11 mouse cellular contexts compared by ENCODE assay signal in genomic region chr5:92452876-92453275, GRCm38 (mm10).
"Had no signal": no experiment of that assay in that cellular context is flagged by ENCODE, and none has a peak within 500 bp of the region (broad histone marks: within the 10 kb centered on the region; RNA-seq: fewer than 3 reads in every experiment).

No protein-coding gene starts in this region.

- ATAC-seq: liver, postnatal 0 days; lung, postnatal 0 days; midbrain, embryonic 13.5 days; midbrain, embryonic 15.5 days had no signal

- DNase-seq: liver, postnatal 0 days; lung, adult 2 months; lung, postnatal 14 days; lung, postnatal 36 days; right cerebral cortex, postnatal 14 days; thymus, adult 18-20 months; thymus, postnatal 14 days; thymus, postnatal 36 days had no signal
